Mouse (Mus musculus) brain, adult 2 months (tissue): ENCODE results near the gene Alx1.
A peak's percentile ranks its signal among the peaks of the same experiment; 100 is the strongest.

Source experiments
- DNase-seq: peaks from one replicate; pipeline ENCODE4 v3.0.0; 2011; ENCODE audit warnings: low read depth, low spot score

Alx1 gene

DNA sequence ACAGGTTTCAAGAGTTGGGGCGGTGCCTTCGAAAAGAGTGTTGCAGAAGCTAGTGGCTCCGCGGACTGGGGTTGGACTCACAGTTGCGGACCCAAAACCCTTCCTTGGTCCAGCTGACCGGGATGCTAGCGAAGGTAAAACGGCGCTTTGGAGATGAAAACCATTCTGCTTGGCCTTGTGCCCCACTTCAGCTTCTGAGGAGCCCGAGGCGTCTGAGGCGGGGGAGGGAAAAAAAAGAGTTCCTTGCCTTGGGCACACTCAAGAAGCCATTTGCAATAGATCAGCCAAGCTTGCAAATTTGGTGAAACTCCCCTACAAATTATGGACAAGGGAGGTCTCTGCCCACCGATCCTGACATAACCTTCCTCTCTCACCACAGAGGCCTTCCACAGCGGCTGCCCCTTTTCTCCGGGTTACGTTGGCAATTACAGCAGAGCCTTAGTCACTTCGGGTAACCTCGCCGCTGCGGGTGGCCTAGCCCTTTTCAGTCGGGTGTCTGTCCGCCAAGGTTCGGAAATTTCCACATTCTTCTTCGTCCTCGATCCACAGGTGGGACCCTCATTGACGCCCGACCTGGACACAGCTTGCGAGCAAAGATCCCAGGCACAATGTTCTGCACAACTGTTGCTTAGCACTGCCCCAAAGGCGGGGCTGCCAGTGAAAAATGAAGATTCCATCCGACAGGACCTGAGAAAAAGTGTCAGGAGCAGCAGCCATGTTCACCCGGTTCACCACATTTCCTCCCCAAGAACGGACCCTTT, at the start of gene Alx1:
Gene Alx1, minus strand, starts transcription at position 486 of the 761 bp plus-strand sequence.
- DNase-seq = no peak

DNA sequence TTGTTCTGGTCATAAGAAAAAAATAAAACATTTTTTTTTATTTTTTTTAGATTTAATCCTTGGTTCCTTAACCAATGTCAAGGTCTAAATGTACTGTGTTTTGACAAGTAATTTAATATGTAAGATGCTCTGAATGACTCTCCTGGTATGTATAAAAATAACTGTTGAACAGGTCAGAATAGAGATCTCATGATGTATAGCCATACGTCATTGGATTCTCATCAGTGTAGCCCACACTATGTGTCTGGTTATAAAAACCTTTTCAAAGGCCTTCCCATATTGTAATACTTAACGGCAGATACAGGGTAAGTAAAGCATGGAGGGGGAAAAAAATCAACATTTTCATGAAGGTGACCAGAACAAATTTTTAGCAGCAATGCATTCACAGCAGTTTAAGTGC, 19.6 kb upstream of the Alx1 start:
- no peak for DNase-seq

DNA sequence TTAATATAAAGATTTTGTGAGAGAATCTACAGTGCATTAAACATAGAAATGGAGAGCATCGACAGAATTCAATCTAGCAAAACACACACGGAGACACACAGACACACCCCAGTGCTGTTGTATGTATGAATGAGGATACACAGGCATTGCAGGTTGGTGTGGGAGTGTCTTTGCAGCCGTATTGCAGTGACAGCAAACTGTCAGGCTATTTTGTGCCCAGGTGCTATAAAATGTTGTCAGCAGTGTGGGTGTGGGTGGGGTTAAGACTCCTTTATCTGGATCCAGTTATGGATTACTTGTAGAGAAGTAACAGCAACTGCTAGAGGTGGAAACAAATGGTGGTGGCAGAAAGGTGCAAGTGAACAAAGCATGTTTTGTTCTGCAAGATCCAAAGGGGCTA, 16.6 kb upstream of the Alx1 start:
- no peak for DNase-seq

DNA sequence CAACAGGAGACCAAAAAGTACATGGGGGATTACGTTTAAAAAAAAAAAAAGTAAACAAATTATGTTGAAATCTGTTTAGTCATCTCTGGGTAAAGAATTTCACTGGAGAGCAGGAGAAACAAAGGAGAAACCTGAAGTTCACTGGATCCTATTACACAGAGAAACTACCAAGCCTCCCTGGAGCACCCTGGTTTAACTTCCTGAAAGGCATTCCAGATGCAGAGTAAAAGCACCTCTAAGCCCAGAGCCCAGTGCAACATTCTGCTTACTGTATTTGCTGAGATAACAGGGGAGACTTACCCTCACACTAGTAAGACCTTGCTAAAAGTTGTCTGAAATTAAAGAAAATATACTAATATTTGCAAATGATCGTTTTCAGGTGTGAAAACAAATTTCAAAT, 15.0 kb upstream of the Alx1 start:
- no peak for DNase-seq

- DNase-seq = no peak
These were observed 5.1 kb upstream of the Alx1 start for GRCm38 (mm10) chr10:103035002-103035640.

- no peak for DNase-seq
These were observed 916 bp upstream of the Alx1 start for GRCm38 (mm10) chr10:103030931-103031330.

GRCm38 (mm10) chr10:103029132-103029729, 784 bp downstream of the Alx1 start:
- DNase-seq = no peak

- no peak for DNase-seq
These were observed 1.5 kb downstream of the Alx1 start for GRCm38 (mm10) chr10:103028253-103029131.

DNA sequence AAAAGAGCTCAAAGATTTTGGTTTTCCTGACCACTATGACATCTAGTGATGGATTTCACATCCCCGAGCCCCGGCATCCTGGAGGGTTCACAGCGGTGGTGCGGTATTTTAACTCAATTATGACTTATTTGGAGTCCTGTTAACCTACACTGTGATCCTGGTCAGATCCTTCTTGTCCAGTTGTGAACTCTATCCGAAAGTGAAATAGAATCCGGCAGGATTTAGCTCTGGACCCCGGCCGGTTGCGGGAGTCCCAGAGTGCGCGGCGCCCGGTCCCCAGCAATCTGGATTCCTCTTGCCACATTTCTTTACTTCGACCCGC, 2.1 kb downstream of the Alx1 start:
- DNase-seq = no peak

DNA sequence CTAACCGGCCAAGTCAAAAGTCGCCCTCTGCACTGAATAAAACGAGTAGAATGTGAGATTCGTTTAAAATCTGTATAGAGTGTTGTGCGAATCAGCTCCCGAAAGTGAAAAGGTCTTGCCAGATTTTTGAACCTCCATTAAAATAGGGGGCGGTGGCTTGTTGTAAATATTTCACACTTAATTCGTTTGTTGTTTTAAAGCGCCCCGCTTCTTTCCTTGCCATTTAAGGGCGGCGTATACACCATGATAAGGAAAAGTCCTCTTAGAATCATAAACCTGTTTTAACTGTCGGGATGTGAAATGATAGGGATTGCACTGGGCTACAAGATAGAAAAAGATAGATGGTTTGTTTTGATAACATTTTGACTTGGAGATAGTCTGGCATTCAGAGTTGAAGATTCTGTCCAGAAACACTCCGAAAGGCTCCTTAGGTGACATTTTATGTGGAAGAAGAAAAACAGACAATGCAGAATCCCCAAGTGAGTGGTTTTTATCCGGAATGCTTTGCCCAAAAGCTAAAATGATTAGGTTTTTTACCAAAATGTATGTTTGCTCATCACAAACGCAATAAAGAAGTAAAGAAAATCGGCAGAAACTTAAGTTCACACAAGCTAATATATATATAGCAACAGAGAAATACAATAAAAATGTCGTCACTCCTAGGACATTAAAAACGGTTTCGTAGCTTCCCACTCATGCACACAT, 2.6 kb downstream of the Alx1 start:
- no peak for DNase-seq

GRCm38 (mm10) chr10:103026636-103027225, 3.3 kb downstream of the Alx1 start:
- DNase-seq = no peak

DNA sequence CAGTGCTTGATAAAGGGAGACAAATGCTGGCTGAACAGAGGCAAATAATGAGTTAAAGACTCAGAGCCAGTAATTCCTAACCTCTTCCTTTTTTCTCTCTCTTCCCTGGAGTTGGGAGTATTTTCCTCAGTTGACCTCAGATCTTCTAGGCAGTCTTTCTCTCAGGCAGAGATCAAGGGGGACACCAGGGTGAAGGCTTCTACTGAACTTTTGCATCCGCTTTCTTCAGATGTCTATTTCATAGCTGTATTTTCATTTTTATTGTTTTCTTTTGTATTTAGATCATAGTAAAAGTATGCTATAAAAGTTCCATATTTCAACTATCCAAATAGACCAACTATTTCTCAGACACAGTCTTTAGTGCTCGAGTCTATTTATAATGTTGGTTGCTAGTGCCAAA, 27.5 kb downstream of the Alx1 start:
- no peak for DNase-seq

DNA sequence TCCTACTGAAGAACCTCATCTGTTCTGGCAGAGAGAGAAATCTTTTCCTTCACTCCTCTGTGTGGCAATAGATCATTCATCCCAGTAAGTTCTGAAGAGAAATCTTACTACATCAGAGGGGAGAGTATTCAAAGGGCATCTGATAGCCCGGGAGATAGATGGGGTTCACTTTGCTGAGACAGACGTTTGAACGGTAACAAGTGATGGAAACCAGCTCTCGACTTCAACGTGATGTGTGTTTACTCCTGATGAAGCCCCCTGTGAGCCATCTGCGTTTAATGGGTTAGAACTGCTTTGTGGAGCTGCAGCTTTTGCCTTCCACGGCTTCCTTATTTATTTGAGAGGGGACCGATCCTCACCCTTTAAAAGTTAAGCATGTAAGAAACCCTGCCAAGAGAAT, 29.1 kb downstream of the Alx1 start:
- no peak for DNase-seq

GRCm38 (mm10) chr10:102999584-102999983, 30.4 kb downstream of the Alx1 start:
- DNase-seq = no peak

- DNase-seq = peak; percentile 2
These were observed 54.9 kb downstream of the Alx1 start for GRCm38 (mm10) chr10:102975106-102975505.

- DNase-seq = no peak
These were observed 70.4 kb downstream of the Alx1 start for GRCm38 (mm10) chr10:102959602-102960001.
